Mouse (Mus musculus): Measurements from ENCODE around the gene Bag3.

Gene Bag3

GRCm38 (mm10) chr7:128523349-128523961, at the start of gene Bag3:
Gene Bag3 (plus strand): TSS chr7:128523616.
- DNase-seq: peak; percentile 83 to 89

- peak; percentile 93 to 95 for DNase-seq
Measured at GRCm38 (mm10) chr7:128474322-128474721, 49.1 kb upstream of the Bag3 start.

GRCm38 (mm10) chr7:128488986-128489385, 34.4 kb upstream of the Bag3 start:
- no peak for DNase-seq

GRCm38 (mm10) chr7:128494546-128494945, 28.9 kb upstream of the Bag3 start:
- no peak for DNase-seq

- no peak for DNase-seq
Measured at GRCm38 (mm10) chr7:128499801-128500200, 23.6 kb upstream of the Bag3 start.

GRCm38 (mm10) chr7:128504091-128504490, 19.3 kb upstream of the Bag3 start:
- DNase-seq: no peak

- no peak for DNase-seq
Measured at GRCm38 (mm10) chr7:128511936-128512335, 11.5 kb upstream of the Bag3 start.

GRCm38 (mm10) chr7:128513512-128513911, 9.9 kb upstream of the Bag3 start:
- no peak for DNase-seq

GRCm38 (mm10) chr7:128514341-128514740, 9.1 kb upstream of the Bag3 start:
- DNase-seq: no peak

- DNase-seq: no peak
Measured at GRCm38 (mm10) chr7:128516346-128516745, 7.1 kb upstream of the Bag3 start.

GRCm38 (mm10) chr7:128519316-128520050, 3.9 kb upstream of the Bag3 start:
- DNase-seq: no peak

GRCm38 (mm10) chr7:128523962-128524581, 656 bp downstream of the Bag3 start:
- DNase-seq: peak; percentile 63 to 68

- DNase-seq: no peak
Measured at GRCm38 (mm10) chr7:128524641-128525040, 1.2 kb downstream of the Bag3 start.

GRCm38 (mm10) chr7:128526611-128527010, 3.2 kb downstream of the Bag3 start:
- DNase-seq: no peak

GRCm38 (mm10) chr7:128528596-128528995, 5.2 kb downstream of the Bag3 start:
- no peak for DNase-seq

- DNase-seq: no peak
Measured at GRCm38 (mm10) chr7:128529126-128529525, 5.7 kb downstream of the Bag3 start.

GRCm38 (mm10) chr7:128529574-128530051, 6.2 kb downstream of the Bag3 start:
- DNase-seq: peak in 1 of 2 experiments; percentile 66

- DNase-seq: peak in 1 of 2 experiments; percentile 53
Measured at GRCm38 (mm10) chr7:128531031-128531430, 7.6 kb downstream of the Bag3 start.

GRCm38 (mm10) chr7:128531929-128532328, 8.5 kb downstream of the Bag3 start:
- peak; percentile 82 to 85 for DNase-seq

- DNase-seq: no peak
Measured at GRCm38 (mm10) chr7:128532441-128533166, 9.2 kb downstream of the Bag3 start.

GRCm38 (mm10) chr7:128534984-128535491, 11.6 kb downstream of the Bag3 start:
- peak; percentile 51 to 69 for DNase-seq

- no peak for DNase-seq
Measured at GRCm38 (mm10) chr7:128536074-128536473, 12.7 kb downstream of the Bag3 start.

GRCm38 (mm10) chr7:128537676-128538075, 14.3 kb downstream of the Bag3 start:
- DNase-seq: no peak
